Mouse (Mus musculus) bone marrow macrophage, adult 2 months (primary cell): ENCODE results near the gene Angptl1.

Source experiments
- CTCF ChIP-seq: IDR thresholded peaks from 2 replicates; pipeline ENCODE4 v1.5.1; 2012; ENCODE audit warnings: low read depth, mild to moderate bottlenecking, low read length, moderate library complexity
- POLR2A ChIP-seq: IDR thresholded peaks from 2 replicates; pipeline ENCODE4 v1.6.1; 2012; ENCODE audit warnings: mild to moderate bottlenecking, low read depth, low read length, borderline replicate concordance

DNA sequence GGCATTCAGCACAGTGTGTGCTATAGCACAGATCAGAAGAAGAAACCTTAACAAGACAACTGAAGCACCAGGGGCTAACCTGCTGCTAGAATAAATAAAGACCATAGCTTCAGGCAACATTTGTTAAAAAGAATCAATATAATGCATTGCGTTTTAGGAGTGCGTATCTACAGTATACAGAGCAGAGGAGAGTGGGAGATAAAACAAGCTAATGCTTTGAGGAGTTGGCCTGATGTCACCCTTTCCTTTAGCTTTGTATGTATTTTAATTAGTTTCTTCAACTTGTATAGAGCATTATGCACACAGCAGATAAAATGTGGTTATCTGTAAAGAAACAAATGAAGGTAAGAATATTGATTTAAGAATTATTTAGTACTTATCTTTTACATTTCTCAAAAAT lies 18.3 kb downstream of the Angptl1 start:
- TF ChIP-seq CTCF (no peak), POLR2A (no peak)
